Mouse (Mus musculus): ENCODE data around the gene Olfml2b.

GRCm38 (mm10) chr1:170623432-170623831, 20.9 kb upstream of the Olfml2b start:
- TF ChIP-seq CTCF (IDR thresholded peaks at IDR 0.05; ENCODE audit: low read depth, low read length) (no peak), TAL1 (conservative IDR thresholded peaks at IDR 0.05; ENCODE audit: low read depth, low read length) (no peak)
